Mouse (Mus musculus) layer of hippocampus, postnatal 10 days (tissue): ENCODE results near the gene Pofut1. TPM values are rescaled to one million over a fixed set of nuclear protein-coding genes. Genes with fewer than 3 reads are reported as not detected.

Experiments
- DNase-seq, 2 experiments: peaks; one replicate each; pipeline ENCODE4 v3.0.0; 2021; ENCODE audit warnings: low spot score in 2 of 2
- long read RNA-seq: library from polyadenylated mRNA; stranded (forward); transcript quantifications from one replicate; pipeline ENCODE4 v2.0.0, GENCODE M21; 2023
- total RNA-seq, 2 experiments: library from RNA; stranded (reverse); gene quantifications; 2 replicates each; pipeline ENCODE4 v1.2.3; 2021

The Pofut1 gene
- 10 to 100 TPM; 18.0 to 22.9 TPM for total RNA-seq
- long read RNA-seq, full-length matches to known transcripts = 3 of 9 reads
- long read RNA-seq, partial matches to known transcripts = 0 of 9 reads
- long read RNA-seq, other reads (novel, unspliced or antisense) = 6 of 9 reads

DNA sequence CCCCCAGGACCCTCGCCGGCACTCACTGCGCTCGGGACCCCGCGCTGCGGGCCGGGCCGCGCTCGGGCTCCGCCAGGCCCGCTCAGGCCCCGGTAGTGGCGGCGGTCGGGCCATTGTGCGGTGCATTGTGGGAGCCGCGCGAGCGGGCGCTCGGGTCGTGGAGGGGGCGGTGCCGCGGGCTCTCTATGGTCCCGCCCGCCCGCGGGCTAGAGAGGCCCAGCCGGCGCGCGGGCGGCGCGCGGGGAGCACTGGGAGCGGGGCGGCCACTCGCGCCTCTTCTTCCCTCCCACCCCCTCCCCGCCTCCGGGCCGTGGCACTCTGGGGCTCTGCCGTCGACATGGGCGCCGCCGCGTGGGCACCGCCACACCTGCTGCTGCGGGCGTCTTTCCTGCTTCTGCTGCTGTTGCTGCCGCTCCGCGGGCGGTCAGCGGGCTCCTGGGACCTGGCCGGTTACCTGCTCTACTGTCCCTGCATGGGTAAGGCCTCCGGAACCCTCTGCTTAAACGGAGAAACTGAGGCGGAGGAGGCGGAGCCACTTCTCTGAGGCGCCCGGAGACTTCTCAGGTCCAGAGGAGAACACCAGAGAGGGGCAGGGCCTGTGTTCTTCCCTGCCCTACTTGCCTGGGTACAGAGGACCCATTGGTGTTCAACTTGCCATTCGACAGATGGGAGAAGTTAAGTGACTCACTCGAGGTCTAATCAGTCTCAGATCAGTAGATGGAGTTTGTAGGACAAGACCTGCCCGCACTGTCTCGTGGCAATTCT lies at the start of gene Pofut1, which contains the start of gene Plagl2:
TSS of gene Pofut1 (plus strand) at position 284 of the 765 bp plus-strand sequence.
TSS of gene Plagl2 (minus strand) at position 177 of the 765 bp plus-strand sequence.
- DNase-seq = peak; percentile 82 to 89

- no peak for DNase-seq
Measured at GRCm38 (mm10) chr2:153194255-153194654, 47.1 kb upstream of the Pofut1 start.

GRCm38 (mm10) chr2:153198485-153198884 lies 42.8 kb upstream of the Pofut1 start:
- no peak for DNase-seq

GRCm38 (mm10) chr2:153199114-153199513 lies 42.2 kb upstream of the Pofut1 start:
- DNase-seq = no peak

- DNase-seq = no peak
Measured at GRCm38 (mm10) chr2:153202766-153203165, 38.6 kb upstream of the Pofut1 start.

- no peak for DNase-seq
Measured at GRCm38 (mm10) chr2:153208149-153208548, 33.2 kb upstream of the Pofut1 start.

DNA sequence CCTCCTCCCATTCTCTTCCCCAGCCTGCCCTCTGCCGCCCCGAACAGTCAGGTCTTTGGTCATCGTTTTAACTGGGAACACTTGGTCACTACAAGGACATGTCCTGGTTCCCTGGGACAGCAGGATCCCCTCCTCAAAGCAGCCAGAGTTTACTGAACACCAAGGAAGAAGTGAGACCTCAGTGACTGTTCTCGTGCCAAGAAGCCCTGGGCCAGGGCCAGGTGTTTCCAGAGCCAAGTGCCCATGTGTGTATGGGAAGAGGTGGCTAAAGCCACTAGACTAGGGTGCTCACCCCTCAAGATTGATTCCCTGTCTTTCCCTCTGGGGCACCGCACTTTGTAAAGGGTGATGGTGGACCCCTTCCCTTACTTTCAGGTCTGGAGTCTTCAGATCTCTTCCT lies 32.0 kb upstream of the Pofut1 start:
- DNase-seq = peak in 1 of 2 experiments; percentile 26

DNA sequence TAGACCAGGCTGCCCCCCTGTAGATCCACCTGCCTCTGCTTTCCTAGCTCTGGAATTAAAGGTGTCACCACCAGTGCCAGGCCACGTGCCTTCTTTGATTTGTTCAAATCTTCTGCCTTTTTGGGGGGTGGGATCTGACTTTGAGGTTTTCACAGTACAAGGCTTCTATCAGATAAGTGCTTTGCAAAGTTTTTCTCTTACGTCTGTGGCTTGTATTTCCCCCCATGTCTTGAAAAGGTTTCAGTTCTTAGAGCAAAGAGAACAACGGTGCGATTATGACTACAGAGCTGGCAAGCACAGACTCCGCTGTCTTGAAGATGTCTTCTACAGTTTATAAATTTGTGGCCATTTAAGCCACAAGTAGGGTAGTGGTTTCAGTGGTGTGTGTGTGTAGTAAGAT lies 29.9 kb upstream of the Pofut1 start:
- DNase-seq = no peak

- DNase-seq = no peak
Measured at GRCm38 (mm10) chr2:153213351-153213750, 28.0 kb upstream of the Pofut1 start.

DNA sequence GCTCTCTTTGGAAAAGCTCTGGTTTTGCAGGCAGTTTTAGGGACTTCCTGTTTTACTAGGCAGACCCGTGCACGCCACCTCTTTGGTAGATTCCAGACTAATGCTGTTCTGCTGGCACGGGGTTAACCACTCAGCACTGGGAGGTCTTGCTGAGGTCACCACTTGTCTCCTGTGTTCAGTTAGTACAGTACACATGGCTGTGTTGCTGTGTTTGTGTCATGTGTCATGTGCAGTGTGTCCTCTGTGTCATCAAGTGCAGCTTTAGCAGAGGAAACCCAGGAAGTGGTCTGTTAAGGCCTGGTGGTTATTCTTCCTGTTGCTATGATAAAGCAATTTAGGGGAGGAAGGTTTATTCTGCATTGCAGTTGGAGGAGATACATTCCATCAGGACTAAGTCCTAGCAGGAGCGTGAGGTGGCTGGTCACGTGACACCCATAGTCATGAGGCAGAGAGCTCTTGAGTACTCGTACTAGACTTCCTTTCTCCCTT lies 26.5 kb upstream of the Pofut1 start:
- no peak for DNase-seq

DNA sequence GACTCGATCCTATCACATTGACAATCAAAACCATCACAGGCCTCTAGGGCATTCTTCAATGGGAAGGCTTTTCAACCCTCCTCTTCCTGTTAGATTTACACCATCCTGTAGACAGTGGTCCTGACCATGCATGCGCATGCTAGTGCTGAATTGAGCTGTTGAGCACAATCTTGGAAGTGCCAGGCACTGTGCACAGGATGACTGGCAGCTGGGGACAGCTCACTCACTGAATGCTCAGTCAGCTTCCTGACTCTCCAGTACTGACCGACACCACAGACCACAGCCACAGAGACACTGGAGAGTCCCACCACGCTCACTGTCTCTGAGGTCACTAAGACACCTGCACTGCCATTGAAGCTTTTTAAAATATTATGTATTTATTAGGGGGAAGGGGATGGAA lies 25.9 kb upstream of the Pofut1 start:
- no peak for DNase-seq

- no peak for DNase-seq
Measured at GRCm38 (mm10) chr2:153217826-153218340, 23.4 kb upstream of the Pofut1 start.

GRCm38 (mm10) chr2:153218516-153218915 lies 22.8 kb upstream of the Pofut1 start:
- no peak for DNase-seq

DNA sequence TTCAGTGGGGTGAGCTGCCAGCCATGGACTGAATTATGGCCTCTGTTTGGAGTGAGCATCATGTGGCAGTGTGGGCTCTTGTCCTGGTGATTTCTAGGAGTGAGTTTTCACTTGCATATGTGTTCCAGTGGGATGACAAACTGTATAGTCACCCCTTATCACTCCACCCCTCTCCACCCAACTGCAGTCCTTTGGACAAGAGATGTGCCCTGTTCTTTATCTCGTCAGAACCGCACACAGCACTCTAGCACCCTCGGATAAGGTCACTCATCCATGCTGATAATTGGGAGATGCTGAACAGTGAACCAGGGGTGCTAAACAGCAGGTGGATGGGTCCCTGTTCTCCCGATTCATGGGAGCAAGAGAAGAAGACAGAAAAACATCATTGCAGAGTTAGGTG lies 19.7 kb upstream of the Pofut1 start:
- DNase-seq = no peak

- no peak for DNase-seq
Measured at GRCm38 (mm10) chr2:153222130-153222529, 19.2 kb upstream of the Pofut1 start.

DNA sequence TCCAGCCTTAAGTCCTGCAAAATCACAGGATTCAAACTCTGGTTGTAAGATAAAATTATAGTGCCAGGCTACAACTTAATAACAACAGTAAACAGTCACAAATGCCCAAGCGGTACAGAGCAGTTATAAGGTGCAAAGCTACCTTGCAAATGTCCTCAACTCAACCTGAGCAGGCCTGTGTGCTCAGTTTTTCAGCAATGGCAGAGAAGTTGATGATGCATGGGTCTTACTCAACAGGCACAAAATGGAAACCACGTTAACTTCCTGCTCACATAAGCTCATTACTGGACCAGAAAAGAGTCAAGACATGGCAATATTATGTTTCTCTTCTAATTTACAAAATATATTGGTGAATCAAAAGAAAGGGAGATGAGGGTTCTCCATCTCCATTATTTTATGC lies 18.8 kb upstream of the Pofut1 start:
- no peak for DNase-seq

DNA sequence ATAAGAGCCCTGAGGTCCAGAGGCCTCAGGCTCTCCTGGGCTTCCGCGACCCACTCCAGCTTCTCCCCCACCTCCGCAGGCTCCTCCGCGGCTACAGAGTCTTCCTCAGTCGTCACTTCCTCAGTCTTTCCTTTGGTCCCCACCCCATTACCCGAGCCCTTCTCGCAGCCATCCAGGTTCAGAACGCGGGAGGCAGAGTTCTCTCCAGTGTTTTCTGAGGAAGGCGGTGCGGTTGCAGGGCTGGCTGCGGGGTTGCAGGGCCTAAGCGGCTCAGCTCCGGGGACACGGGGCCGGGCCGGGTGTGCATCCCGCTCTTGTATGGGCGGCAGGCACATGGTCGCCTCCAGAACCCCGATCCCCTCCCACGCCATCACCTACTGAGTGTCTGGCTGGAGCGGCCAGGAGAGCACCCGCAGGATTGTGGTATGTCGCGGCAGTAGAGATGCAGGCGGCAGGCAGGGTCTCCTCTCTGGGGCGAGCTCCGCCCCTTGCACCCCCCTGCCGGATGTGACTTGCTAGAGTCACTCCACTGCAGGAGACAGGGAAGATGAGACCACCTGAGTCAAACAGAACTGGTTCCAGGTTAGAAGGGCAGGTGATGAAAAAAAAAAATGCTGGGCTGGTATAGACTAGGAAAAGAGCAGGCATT lies 16.3 kb upstream of the Pofut1 start, which contains the start of gene Tspyl3:
TSS of gene Tspyl3 (minus strand) at position 496 of the 649 bp plus-strand sequence.
- DNase-seq = peak; percentile 58 to 72

DNA sequence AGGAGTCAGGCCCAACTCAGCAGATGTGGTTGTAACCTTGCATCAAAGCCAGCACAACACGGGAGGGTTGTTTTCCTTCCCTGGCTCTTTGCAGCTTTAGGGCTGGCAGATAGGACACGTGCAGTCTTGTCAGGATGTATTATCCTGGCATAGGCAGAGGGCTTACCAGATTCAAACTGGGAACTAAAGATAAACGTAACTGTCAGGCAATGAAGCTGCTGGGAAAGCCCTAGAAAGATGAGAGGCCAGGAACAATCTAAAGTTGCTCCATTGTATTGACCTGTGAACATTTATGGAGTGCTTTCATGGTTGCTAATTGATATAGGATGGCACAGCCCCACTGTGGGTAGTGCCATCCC lies 15.8 kb upstream of the Pofut1 start:
- no peak for DNase-seq

GRCm38 (mm10) chr2:153227959-153228358 lies 13.4 kb upstream of the Pofut1 start:
- no peak for DNase-seq

GRCm38 (mm10) chr2:153228523-153228922 lies 12.8 kb upstream of the Pofut1 start:
- no peak for DNase-seq

DNA sequence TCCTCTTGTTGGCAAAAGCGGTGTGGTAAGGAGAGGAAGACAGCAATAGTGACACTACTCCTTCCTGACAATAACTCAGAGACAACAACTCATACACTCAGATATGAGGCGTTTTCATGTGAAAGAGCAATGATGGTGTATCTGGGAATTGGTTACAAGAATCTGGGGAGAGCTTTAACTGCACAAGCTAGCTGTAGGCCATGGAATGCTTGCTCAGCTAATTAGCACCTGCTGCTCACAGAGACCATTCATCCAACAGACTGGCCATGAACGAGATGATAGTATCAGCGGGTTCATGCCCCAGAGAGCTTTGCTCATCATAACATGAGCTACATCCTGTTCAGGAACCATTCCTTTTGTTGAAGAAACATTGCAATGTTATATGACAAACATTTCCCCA lies 4.1 kb upstream of the Pofut1 start:
- no peak for DNase-seq

DNA sequence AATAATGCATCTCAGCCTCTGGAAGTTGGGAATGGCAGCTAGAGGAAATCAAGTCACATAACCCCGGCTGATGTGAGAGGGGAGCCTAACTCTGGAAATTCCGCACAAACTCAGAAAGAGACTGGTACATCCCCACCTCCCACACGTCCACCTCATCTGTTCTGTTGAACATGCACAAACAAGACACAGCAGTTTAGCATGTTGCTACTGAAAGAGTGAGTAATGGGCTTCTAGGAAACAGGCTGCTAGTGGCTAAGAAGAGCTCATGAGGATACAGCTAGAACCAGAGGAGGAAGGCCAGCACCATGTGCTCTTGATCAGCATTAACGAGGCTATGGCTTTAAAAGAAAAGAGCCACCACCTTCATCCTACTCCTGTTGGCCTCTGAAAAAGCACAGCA lies 3.4 kb upstream of the Pofut1 start:
- no peak for DNase-seq
